Mouse (Mus musculus): ENCODE data around the gene Mphosph9.
A peak's percentile ranks its signal among the peaks of the same experiment; 100 is the strongest.
"Not testable (repeated sequence)": the region's sequence is repeated elsewhere in the genome, so short reads cannot be mapped to it uniquely, and the experiment has no call there.

The Mphosph9 gene

GRCm38 (mm10) chr5:124327510-124328364 is at the start of gene Mphosph9, which contains the start of gene 2810006K23Rik:
Gene Mphosph9 (minus strand): TSS chr5:124327972.
Gene 2810006K23Rik (plus strand): TSS chr5:124328089.
- DNase-seq (ENCODE audit: low read depth, low spot score) = peak; percentile 99

GRCm38 (mm10) chr5:124377149-124377548 is 49.4 kb upstream of the Mphosph9 start:
- DNase-seq (ENCODE audit: low read depth, low spot score) = no peak

GRCm38 (mm10) chr5:124376401-124376800 is 48.6 kb upstream of the Mphosph9 start:
- DNase-seq (ENCODE audit: low read depth, low spot score) = no peak

GRCm38 (mm10) chr5:124374298-124374697 is 46.5 kb upstream of the Mphosph9 start:
- no peak for DNase-seq (ENCODE audit: low read depth, low spot score)

GRCm38 (mm10) chr5:124366721-124367120 is 38.9 kb upstream of the Mphosph9 start:
- no peak for DNase-seq (ENCODE audit: low read depth, low spot score)

GRCm38 (mm10) chr5:124365754-124366153 is 38.0 kb upstream of the Mphosph9 start:
- no peak for DNase-seq (ENCODE audit: low read depth, low spot score)

- no peak for DNase-seq (ENCODE audit: low read depth, low spot score)
These were observed 36.6 kb upstream of the Mphosph9 start for GRCm38 (mm10) chr5:124364173-124364918.

- not testable (repeated sequence) for DNase-seq (ENCODE audit: low read depth, low spot score)
These were observed 35.2 kb upstream of the Mphosph9 start, which contains the start of gene Cdk2ap1 for GRCm38 (mm10) chr5:124362982-124363381. Gene Cdk2ap1 (minus strand): TSS chr5:124363082.

GRCm38 (mm10) chr5:124359641-124360040 is 31.9 kb upstream of the Mphosph9 start:
- DNase-seq (ENCODE audit: low read depth, low spot score) = no peak

- DNase-seq (ENCODE audit: low read depth, low spot score) = no peak
These were observed 28.9 kb upstream of the Mphosph9 start for GRCm38 (mm10) chr5:124356695-124357094.

GRCm38 (mm10) chr5:124355425-124355959 is 27.7 kb upstream of the Mphosph9 start:
- DNase-seq (ENCODE audit: low read depth, low spot score) = no peak

- no peak for DNase-seq (ENCODE audit: low read depth, low spot score)
These were observed 27.0 kb upstream of the Mphosph9 start for GRCm38 (mm10) chr5:124354574-124355424.

GRCm38 (mm10) chr5:124353726-124354547 is 26.2 kb upstream of the Mphosph9 start:
- no peak for DNase-seq (ENCODE audit: low read depth, low spot score)

GRCm38 (mm10) chr5:124353011-124353725 is 25.4 kb upstream of the Mphosph9 start:
- no peak for DNase-seq (ENCODE audit: low read depth, low spot score)

GRCm38 (mm10) chr5:124352141-124352920 is 24.6 kb upstream of the Mphosph9 start:
- no peak for DNase-seq (ENCODE audit: low read depth, low spot score)

- no peak for DNase-seq (ENCODE audit: low read depth, low spot score)
These were observed 23.8 kb upstream of the Mphosph9 start for GRCm38 (mm10) chr5:124351604-124352003.

GRCm38 (mm10) chr5:124351111-124351560 is 23.4 kb upstream of the Mphosph9 start:
- DNase-seq (ENCODE audit: low read depth, low spot score) = no peak

GRCm38 (mm10) chr5:124350350-124350749 is 22.6 kb upstream of the Mphosph9 start:
- no peak for DNase-seq (ENCODE audit: low read depth, low spot score)

GRCm38 (mm10) chr5:124349196-124349595 is 21.4 kb upstream of the Mphosph9 start:
- DNase-seq (ENCODE audit: low read depth, low spot score) = no peak

Measured in c-Kit-negative CD71-positive TER-119-positive erythroid progenitor cells, embryonic 14.5 days (primary cell).